Mouse (Mus musculus) hindbrain, postnatal 0 days (tissue): ENCODE measurements around the gene Frmd4b. TPM values are rescaled to one million over a fixed set of nuclear protein-coding genes. Genes with fewer than 3 reads are reported as not detected.

Experiments
- ATAC-seq: fragments of 200-750 bp; cut with Nextera tagmentation; 2 replicates; pipeline ENCODE4 v1.8.0; 2017; ENCODE audit warnings: mild to moderate bottlenecking, moderate TSS enrichment, moderate library complexity
- DNase-seq: peaks from one replicate; pipeline ENCODE4 v3.0.0-alpha.2; 2015; ENCODE audit warnings: low spot score
- H3K27ac ChIP-seq: fragments of 300-500 bp; sonication (generic); 2 replicates; pipeline ENCODE4 v1.5.1; 2014; ENCODE audit warnings: mild to moderate bottlenecking
- H3K27me3 ChIP-seq: fragments of 300-500 bp; sonication (generic); 2 replicates; pipeline ENCODE4 v1.6.1; 2014; ENCODE audit warnings: low read length, mixed read lengths; ENCODE audit not compliant: insufficient read depth
- H3K36me3 ChIP-seq: fragments of 300-500 bp; sonication (generic); 2 replicates; pipeline ENCODE4 v1.6.1; 2014; ENCODE audit warnings: low read length, mixed read lengths; ENCODE audit not compliant: insufficient read depth
- H3K4me1 ChIP-seq: fragments of 300-500 bp; sonication (generic); 2 replicates; pipeline ENCODE4 v1.6.1; 2014; ENCODE audit warnings: antibody characterized with exemption, low read length, mixed read lengths; ENCODE audit not compliant: insufficient read depth
- H3K4me2 ChIP-seq: fragments of 300-500 bp; sonication (generic); 2 replicates; pipeline ENCODE4 v1.6.1; 2014; ENCODE audit warnings: low read depth, mild to moderate bottlenecking, low read length, moderate library complexity, mixed read lengths
- H3K4me3 ChIP-seq: fragments of 300-500 bp; sonication (generic); 2 replicates; pipeline ENCODE4 v1.5.1; 2014; ENCODE audit warnings: low read length
- H3K9ac ChIP-seq: fragments of 300-500 bp; sonication (generic); replicated peaks from 2 replicates; pipeline ENCODE4 v1.6.1; 2014; ENCODE audit warnings: mild to moderate bottlenecking, low read length, moderate library complexity, mixed read lengths
- H3K9me3 ChIP-seq: fragments of 300-500 bp; sonication (generic); 2 replicates; pipeline ENCODE4 v1.6.1; 2016; ENCODE audit warnings: low read length, mixed read lengths
- CTCF ChIP-seq: IDR thresholded peaks from 2 replicates; pipeline ENCODE4 v1.5.1; 2016; ENCODE audit warnings: antibody characterized with exemption, control low read depth, low read depth
- WGBS: fragments of 180-500 bp; shearing (Covaris S2); extraction: QIAGEN DNeasy Blood & Tissue Kit; methylation state at CpG from one replicate; pipeline ENCODE4 v1.1.7; 2014; 5-methylcytosine and 5-hydroxymethylcytosine counted together
- polyA plus RNA-seq: library from polyadenylated mRNA; unstranded; fragments of >200 nt; fragmentation: Nextera tagmentation; extraction: Ambion mirVana; gene quantifications from 2 replicates; pipeline ENCODE4 v1.2.1, GENCODE M21; 2015
- total RNA-seq: library from RNA; depleted of rRNA; stranded (reverse); fragments of >200 nt; gene quantifications from 2 replicates; pipeline ENCODE4 v1.2.3, GENCODE M21; 2014

Frmd4b gene
- total and polyA plus RNA-seq, 2 experiments from 2014 or later = 12.6 to 20.2 TPM

- no peaks in the 10 kb centered on the region for H3K9me3 ChIP-seq
- DNase-seq (peak; percentile 61), ATAC-seq (peak; percentile 56; the same call in 1 of the 2 replicates)
- WGBS = 18% methylated on average over 15 of the region's 15 CpGs
- no peak overlapping the region for H3K27ac ChIP-seq
- no peak for TF ChIP-seq CTCF
- no peak overlapping the region for H3K4me3 ChIP-seq
- no peaks in the 10 kb centered on the region for H3K27me3 ChIP-seq
- H3K9ac ChIP-seq = no peak overlapping the region
- peaks cover 6% of the 10 kb centered on the region; the same call in 1 of the 2 replicates for H3K4me1 ChIP-seq
- H3K36me3 ChIP-seq = no peaks in the 10 kb centered on the region
- no peak overlapping the region for H3K4me2 ChIP-seq
These were observed 88.2 kb downstream of the Frmd4b start for GRCm38 (mm10) chr6:97528961-97529680.

GRCm38 (mm10) chr6:97526092-97526491, 91.2 kb downstream of the Frmd4b start:
- peak; percentile 84 for TF ChIP-seq CTCF
- H3K27ac ChIP-seq = no peak overlapping the region
- ATAC-seq = peak; percentile 25; the same call in 1 of the 2 replicates
- no peak overlapping the region for H3K4me2 ChIP-seq
- no peaks in the 10 kb centered on the region for H3K36me3 ChIP-seq
- 28% methylated on average over 8 of the region's 8 CpGs for WGBS
- peaks cover 6% of the 10 kb centered on the region; the same call in 1 of the 2 replicates for H3K4me1 ChIP-seq
- peak; percentile 71 for DNase-seq
- H3K9ac ChIP-seq = no peak overlapping the region
- no peaks in the 10 kb centered on the region for H3K27me3 ChIP-seq
- H3K9me3 ChIP-seq = no peaks in the 10 kb centered on the region
- H3K4me3 ChIP-seq = no peak overlapping the region

GRCm38 (mm10) chr6:97523118-97523517, 94.2 kb downstream of the Frmd4b start:
- Histone ChIP-seq H3K9ac (no peak overlapping the region), H3K4me1 (no peaks in the 10 kb centered on the region), H3K27me3 (no peaks in the 10 kb centered on the region), H3K9me3 (no peaks in the 10 kb centered on the region), H3K4me2 (0 out of 2 replicates have a peak overlapping the region, but pooled peaks have one; percentile 22), H3K4me3 (no peak overlapping the region), H3K27ac (no peak overlapping the region), H3K36me3 (no peaks in the 10 kb centered on the region)
- peak; percentile 97 for TF ChIP-seq CTCF
- 2% methylated on average over 11 of the region's 11 CpGs for WGBS
- ATAC-seq (peak; percentile 70), DNase-seq (peak; percentile 93)

DNA sequence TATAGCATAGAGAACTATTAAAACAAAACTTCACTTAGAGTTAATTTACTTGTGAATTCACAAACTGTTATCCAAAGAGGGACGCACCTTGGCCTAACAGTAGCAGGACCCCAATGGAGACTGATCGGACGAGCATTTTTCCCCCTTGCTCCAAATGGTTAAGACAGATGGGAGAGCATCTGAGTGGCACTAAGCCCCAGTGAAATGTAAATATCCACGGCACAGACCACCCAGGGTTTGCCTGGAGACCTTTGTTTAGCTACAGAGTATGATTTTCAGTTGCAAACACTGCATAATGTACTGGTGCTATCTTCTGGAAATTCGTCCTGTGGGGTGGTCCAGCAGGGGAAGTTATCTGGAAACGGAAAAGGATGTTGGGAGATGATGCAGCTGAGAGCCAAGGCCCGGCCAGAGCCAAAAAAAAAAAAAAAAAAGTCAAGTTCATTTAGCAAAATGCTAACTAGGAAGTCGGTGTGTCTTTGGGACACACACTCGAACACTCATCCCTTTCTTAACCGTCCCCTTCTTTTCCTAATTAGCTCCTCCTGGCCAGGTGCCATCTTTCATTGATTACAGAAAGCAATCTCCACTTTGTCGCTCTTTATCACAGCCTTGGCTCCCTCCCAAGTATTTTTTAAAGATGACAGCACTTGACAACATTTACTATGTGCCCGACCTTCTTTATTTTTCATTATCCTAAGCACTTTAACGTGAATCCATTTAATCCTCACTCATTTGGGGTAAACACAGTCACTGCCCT, 95.9 kb downstream of the Frmd4b start:
- Histone ChIP-seq H3K9ac (no peak overlapping the region), H3K4me3 (no peak overlapping the region), H3K27me3 (no peaks in the 10 kb centered on the region), H3K4me2 (no peak overlapping the region), H3K4me1 (no peaks in the 10 kb centered on the region; the same call in 1 of the 2 replicates), H3K36me3 (no peaks in the 10 kb centered on the region), H3K27ac (no peak overlapping the region), H3K9me3 (no peaks in the 10 kb centered on the region)
- ATAC-seq (no peak), DNase-seq (peak; percentile 41)
- TF ChIP-seq CTCF = no peak
- 33% methylated on average over 13 of the region's 13 CpGs for whole genome bisulfite sequencing

- Histone ChIP-seq H3K27me3 (no peaks in the 10 kb centered on the region), H3K4me3 (no peak overlapping the region), H3K27ac (no peak overlapping the region), H3K9me3 (no peaks in the 10 kb centered on the region), H3K9ac (no peak overlapping the region), H3K36me3 (no peaks in the 10 kb centered on the region), H3K4me1 (no peaks in the 10 kb centered on the region; the same call in 1 of the 2 replicates), H3K4me2 (no peak overlapping the region)
- 51% methylated on average over 2 of the region's 2 CpGs for WGBS
- ATAC-seq (no peak), DNase-seq (peak; percentile 54)
- TF ChIP-seq CTCF = peak; percentile 72
These were observed 96.8 kb downstream of the Frmd4b start for GRCm38 (mm10) chr6:97520566-97520965.

- Histone ChIP-seq H3K4me3 (no peak overlapping the region), H3K4me1 (no peaks in the 10 kb centered on the region; the same call in 1 of the 2 replicates), H3K36me3 (no peaks in the 10 kb centered on the region), H3K9ac (no peak overlapping the region), H3K27me3 (no peaks in the 10 kb centered on the region), H3K27ac (no peak overlapping the region), H3K4me2 (no peak overlapping the region), H3K9me3 (no peaks in the 10 kb centered on the region)
- no peak for ATAC-seq
- 91% methylated on average over 10 of the region's 10 CpGs for WGBS
- TF ChIP-seq CTCF = no peak
- DNase-seq = no peak
These were observed 97.8 kb downstream of the Frmd4b start for GRCm38 (mm10) chr6:97519553-97519952.
